Mouse (Mus musculus) regulatory T cell (primary cell): ENCODE measurements around the gene Slc15a2.

ENCODE experiments used
- in situ Hi-C: fragments of 300-600 bp; cut with MboI, MseI; formaldehyde crosslinking; loops from one replicate; pipeline ENCODE4 v1.15.1; 2025; ENCODE audit warnings: high pct_unique_total_duplicates

Slc15a2 gene

DNA sequence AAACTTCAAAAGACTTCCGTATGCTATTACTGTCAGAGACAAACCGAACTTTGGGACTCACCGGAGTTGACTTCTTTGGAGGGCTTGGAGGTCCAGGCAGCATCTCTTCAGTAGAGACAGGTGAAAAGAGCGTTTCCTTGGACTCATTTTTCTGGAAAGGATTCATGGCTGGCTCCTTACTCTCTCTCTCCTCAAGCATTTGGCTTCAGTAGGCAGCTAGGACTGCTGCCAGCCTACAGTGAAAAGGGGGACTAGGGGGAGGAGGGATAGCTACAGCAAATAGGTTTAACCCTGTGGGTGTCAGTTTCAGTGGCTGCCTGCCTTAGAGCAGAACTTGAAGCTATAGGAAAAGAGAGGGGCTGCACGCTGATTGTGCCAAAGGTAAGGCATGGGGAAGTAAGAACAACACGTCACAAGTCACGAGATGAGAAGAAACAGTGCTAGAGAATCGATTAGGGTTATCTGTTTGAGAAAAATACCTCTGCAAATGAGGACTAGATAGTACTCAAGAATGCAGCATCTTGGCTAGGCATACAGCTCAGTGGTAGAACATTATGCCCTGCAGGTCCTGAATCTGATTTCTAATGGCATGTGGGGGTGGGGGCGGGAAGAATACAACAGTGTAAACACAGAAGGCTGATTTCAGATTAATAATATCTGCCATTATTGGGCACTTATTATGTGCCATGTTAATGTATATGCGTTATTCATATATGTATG, at the start of gene Slc15a2:
Gene Slc15a2 (minus strand): TSS at position 369 of the 720 bp plus-strand sequence.
- in situ Hi-C loops: no loop called here

DNA sequence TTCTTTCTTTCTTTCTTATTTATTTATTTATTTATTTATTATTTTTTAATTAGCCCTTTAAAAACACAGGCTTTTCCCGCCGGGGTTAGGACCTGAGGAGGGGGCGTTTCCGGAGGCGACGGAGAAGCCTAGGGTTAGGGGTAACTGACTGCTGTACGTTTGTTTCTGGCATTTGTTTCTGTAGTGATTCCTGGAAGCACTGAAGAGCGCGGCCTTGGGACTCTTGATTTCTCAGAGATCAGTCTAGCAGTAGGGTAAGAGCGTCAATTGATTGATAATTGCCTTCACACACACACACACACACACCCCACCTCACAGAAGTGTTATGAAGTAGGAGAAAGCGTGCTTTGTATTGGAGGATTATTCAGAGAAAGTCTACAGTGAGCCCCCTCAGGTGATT, 44.1 kb upstream of the Slc15a2 start:
- in situ Hi-C loops: no loop called here

DNA sequence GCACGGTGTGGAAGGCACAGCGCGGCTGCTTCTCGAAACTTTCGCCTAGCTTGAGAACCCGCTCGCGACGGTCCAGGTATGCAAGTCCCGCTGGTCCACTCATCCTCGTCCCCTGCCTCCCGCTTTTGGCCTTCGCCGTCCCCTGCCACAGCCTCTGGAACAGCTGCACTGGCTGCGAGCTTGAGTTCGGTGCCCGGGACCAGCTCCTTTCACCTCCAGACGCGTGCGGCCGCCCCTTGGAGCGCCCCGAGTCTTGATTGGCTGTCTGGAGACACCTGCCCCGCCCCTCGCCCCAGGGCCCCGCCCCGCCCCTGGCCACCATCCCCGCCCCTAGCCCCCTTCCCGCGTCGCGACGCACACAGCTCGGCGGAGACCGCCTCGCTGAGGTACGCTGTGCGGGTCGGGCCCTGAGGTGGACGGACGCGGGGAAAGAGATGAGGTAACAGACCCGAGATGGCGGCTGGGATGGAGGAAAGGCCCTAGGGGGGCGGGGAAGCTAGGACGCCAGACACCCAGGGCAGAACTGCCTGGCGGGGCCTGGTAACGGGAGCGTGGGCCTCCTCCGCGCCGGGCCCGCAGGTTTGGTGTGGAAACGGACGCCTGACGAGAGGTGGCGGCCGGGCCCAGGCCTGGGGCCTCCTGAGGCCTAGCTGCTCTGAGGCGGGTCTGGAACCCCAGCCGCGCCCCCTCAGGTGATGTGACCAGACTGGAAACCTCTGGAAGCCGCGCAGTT, 43.5 kb upstream of the Slc15a2 start, which contains the start of gene Iqcb1:
Gene Iqcb1 (plus strand): TSS at position 332 of the 733 bp plus-strand sequence.
- in situ Hi-C loops: no loop called here

DNA sequence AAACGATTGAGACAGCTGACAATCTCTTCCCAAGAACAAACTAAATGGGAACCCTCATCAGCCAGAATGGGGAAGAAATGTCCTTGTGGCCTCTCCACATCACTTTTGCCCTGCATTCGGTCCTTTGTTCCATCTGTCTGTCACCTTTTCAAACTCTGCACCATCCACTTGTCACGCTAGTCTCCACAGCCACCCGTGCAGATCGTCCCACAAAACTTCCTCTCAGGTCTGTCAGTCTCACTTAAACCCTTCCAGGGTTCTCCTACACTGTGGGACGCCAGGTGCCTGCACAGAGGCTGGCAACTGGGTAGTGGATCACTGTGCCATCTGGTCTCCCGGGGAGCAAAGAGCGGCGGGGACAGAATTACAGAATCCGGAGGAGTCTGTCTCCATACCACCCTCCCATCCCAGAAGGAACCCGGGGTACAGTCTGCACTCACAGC, 42.9 kb upstream of the Slc15a2 start:
- in situ Hi-C loops: no loop called here

DNA sequence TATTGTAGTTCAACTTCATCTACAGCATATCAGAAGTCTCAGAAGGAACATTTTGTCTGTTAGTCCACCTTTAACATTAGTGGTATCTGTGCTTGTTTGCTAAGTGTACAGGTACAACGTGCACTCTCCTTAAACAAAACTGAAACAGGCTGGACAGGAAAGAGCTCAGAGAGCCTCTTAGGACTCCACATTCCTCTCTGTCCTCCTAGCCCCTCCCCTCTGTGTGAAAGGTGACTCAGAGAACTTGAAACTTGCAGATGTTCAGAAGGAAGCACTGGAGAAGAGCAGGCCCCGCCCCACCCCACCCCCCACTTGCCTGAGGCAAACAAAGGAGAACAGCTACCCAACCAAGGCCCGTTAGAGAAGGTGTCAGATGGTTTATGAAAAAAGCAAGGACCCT, 36.7 kb upstream of the Slc15a2 start:
- in situ Hi-C loops: no loop called here

DNA sequence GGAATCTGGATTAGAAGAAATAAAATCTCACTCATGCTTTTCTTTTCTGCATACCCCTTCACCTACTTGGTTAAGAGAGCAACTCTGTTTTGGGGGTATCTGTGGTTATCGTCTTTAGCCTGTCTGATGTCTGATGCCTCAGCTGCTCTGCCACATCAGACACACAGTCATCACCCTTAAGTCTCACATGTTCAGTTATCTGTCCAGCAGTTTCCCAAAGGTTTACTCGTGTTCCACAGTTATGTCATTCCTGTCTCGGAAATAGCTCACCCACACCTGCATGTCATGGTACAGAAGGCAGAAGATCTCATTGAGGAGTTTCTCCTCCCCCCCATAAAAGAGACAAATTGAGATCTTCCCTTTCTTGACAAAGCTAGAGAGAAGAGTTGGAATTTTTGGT, 36.0 kb upstream of the Slc15a2 start:
- in situ Hi-C loops: no loop called here

DNA sequence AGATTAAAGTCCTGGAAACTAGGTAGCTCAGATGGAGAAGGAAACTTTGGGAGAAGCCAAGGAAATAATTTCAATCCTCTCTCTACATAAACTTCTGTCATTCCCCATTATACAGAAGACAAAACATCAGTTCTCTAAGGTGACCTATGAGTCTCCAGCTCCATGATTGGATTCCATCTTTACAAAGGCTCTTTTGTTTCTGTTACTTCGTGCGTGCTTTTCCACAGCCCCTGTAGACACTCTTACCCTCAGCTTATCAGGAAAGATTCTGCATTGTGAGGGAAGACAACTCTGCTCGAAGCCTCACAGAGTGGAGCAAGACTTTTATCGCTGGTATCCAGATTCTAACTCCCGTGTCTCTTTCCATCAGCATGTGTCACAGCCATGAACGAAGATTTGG, 35.3 kb upstream of the Slc15a2 start:
- in situ Hi-C loops: no loop called here

DNA sequence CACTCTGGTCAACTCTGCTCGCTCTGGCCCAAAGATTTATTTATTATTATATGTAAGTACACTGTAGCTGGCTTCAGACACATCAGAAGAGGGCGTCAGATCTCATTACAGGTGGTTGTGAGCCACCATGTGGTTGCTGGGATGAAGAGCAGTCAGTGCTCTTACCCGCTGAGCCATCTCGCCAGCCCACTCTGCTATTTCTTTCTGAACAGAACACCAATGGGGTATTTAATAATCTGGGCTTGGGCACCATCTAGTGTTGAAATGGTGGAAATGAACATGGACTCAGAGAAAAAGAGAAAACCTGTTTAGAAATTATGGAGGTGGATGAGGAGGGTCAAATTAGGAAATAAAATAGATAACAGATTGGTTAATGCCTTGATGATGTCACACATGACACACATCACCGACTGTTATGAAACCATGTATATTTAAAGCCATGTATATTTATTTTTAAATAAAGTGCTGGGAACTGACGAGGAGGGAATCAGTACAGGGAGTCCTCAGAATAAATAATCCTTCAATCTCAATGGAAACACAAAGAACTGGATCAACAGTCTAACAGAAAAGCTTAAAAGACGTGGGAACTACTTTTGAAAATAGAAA, 32.7 kb upstream of the Slc15a2 start:
- in situ Hi-C loops: no loop called here

DNA sequence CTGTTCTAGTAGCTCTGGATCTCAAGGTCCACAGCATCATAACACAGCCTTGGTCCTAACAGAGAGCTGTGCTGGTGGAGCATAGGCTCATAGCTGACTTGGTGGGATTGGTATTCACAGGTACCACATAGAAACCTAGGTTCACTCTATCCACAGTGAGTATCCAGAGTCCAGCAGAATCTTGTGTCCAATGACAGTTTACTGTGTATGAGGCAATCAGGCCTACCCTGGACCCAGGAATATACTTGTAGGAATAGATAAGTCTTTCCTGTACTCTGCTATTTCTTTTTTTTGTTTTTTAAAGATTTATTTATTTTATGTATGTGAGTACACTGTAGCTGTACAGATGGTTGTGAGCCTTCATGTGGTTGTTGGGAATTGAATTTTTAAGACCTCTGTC, 32.2 kb upstream of the Slc15a2 start:
- in situ Hi-C loops: no loop called here

DNA sequence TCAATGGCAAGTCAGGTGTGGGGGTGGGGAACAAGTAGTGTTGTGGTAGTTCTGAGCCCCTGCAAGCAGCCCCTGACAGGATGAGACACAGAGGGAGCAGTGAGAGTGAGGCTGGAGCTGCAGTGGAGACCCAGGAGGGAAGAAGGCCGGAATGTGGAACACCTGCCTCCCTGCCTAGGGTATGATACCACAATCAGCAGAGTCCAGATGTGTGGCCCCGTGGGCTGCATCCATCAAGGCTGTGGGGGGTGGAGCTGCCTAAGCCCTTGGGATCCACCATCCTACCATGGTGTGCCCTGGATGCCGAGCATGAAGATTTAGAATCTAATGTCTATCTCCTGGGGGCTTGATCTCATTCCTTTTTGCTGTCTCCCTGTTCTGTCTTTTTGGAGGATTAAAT, 28.9 kb upstream of the Slc15a2 start:
- in situ Hi-C loops: loop anchor here (5.0 kb wide), 2 partner anchors 86 to 331 kb away; no protein-coding TSS in a partner anchor

DNA sequence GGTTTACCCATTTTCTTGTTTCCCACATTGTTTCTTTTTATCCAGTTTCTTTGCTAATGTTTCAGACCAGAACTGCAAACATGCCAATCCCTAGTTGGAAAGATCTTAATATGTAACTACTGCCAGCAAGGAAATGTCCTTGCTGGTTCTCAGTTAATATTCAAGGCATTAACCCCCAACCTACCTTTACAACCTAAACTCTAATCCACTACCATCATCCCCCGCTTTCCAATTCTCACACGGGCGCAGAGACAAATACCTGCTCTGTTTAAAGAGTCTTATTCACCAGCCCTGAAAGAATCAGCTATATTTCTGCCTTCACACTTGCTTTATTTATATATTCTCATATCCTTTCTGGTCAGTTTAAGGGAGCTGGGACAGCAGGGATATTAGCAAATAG, 23.9 kb upstream of the Slc15a2 start:
- in situ Hi-C loops: no loop called here

DNA sequence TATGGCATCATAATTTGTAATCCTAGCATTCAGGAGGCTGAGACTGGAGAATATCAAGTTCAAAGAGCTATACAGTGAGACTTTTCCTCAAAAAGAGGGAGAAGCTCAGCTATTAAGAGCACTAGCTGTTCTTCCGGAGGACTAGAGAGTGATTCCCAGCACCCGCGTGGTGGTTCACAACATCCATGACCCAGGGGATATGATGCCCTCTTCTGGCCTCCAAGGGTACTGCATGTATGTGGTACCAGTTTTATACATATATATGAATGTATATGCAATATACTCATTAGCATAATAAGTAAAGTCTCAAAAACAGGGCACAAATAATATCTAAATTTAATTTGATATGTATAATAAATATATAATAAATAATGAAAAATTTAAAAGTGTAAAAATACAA, 17.6 kb upstream of the Slc15a2 start:
- in situ Hi-C loops: no loop called here

DNA sequence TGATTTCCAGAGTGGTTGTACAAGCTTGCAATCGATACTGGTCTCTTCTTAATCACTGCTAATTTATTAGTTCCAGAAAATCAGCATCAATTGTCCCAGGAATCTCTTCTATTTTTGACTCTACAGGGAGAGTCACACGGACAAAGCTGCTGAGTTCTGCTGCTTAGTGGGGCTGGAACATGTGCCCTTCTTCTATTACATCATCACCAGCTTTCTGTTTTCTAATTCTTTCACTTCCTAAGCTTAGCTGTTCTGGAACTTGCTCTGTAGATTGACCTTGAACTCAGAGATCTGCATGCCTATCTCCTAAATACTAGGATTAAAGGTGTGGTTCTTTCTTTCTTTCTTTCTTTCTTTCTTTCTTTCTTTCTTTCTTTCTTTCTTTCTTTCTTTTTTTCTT, 13.6 kb upstream of the Slc15a2 start:
- in situ Hi-C loops: no loop called here

DNA sequence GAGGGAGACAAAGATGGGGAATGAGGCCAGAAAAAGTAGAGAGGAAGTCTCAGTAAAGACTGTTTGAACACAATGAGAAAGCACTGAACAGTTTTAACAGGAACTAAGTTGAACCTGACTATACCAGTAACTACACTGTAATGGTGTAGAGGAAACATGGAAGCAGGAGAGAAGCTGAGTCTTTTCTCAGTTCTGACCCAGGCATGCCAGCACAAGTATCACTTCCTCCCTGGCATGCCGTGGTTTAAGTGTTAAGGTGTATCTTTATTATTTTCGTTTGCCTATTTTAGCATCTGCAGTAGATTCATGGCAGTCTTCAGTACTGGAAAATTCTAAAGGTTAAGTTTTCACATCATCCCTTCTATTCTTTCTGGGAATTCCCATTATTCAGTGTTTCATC, 10.2 kb upstream of the Slc15a2 start:
- in situ Hi-C loops: no loop called here

DNA sequence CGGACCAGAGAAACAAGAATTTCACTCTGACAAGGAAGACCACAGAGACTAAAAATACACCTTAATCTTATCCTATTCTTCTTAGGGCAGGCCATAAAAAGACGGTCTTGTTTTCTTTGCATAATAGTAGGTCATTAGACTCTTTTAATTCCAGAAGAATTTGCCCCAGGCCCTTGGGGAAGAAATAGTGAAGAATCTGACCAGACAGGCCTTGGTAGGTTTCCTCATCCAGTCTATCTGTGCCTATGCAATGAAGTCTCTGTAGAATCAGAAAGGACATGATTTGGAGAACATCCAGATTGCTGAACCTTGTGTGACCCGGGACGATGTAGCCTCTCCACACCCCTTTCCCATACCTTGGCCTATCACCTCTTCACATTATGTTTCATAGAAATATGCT, 5.4 kb upstream of the Slc15a2 start:
- in situ Hi-C loops: no loop called here

DNA sequence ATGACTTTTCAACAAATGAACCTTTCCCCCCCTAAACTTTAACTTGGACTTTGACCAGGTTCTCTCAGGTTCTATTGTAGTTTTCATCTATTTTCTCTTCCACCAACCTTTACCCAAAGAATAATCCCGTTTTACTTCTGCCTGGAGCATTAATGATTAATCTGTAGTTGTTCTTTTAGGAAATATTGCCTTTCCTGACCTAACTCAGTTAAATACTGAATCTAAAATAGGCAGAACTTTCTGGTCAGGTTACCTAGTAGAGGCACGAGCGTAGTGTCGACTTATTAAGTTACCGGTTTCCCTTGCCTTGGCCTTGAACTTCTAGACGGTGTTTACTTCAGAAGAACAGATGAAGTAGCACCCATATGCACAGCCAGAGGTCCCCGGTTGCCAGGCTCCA, 1.7 kb upstream of the Slc15a2 start:
- in situ Hi-C loops: no loop called here

DNA sequence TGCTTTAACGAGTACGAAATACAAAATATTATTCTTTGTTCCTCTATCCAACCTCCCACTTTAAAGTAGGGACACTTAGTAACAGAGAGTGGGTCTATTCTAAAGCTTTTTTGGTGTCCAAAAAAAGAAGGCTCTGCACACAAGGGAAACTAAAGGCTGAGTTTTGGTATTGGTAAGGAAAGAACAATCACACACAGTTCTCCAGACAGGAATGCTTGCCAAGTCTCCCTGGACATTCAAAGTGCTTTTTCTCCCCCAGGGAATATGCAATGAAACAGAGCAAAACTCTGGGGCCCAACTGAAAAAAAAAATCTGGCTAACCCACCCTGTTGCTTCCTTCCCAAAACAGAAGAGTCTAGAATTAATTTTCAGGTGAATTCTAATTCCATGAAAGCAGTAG, 616 bp downstream of the Slc15a2 start:
- in situ Hi-C loops: no loop called here

DNA sequence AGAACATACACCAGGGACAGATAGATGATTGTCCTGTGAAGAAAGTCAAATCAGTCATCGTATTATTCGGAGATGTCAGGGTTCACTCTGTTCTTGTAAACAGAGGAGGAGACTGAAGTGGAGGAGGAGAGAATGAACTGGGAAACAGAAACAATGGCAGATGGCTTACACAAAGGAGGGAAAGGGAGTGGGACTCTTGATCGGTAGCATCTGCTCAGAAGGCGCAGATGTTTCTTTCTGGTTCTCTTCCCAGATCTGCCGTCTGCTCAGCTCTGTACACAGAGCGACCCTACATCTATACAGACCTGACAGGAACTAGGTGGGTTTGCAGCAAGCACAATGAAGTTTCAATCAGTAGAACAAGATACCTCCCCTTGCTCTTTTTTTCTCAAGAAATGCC, 9.1 kb downstream of the Slc15a2 start:
- in situ Hi-C loops: no loop called here

DNA sequence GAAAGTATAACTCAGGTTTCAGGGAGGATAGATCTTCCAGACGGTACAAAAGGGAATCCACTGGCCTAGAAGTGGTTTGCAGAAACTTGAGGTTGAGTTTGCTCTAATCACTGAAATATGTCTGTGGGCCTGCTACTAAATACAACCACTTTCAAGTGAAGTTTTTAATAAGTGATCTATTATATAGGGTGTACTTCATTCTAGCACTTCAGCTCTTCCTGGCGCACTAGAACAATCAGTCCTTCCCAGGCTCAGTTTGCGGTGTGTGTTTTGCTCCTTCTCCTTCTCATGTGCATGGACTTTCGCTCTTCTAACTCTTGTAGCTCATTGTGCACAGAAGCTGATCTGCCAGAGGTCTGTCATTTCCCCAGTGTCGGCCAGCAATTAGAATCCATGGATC, 11.8 kb downstream of the Slc15a2 start:
- in situ Hi-C loops: no loop called here

DNA sequence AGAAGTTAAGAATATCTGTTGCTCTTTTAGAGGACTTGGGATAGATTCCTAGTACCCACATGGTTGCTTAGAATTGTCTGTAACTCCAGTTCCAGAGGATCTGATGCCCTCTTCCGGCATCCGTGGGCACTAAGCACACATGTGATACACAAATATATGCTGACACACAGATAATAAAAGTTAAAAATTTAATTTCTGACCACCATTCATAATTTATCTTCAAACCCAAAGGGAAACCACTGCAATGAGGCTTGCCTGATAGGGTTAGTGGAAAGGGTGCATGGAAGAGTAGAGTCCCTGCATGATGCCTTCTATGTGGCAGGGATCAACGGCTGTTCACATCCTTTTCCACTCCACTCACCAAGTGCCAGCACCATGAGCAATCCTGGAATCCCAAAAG, 13.1 kb downstream of the Slc15a2 start:
- in situ Hi-C loops: no loop called here

DNA sequence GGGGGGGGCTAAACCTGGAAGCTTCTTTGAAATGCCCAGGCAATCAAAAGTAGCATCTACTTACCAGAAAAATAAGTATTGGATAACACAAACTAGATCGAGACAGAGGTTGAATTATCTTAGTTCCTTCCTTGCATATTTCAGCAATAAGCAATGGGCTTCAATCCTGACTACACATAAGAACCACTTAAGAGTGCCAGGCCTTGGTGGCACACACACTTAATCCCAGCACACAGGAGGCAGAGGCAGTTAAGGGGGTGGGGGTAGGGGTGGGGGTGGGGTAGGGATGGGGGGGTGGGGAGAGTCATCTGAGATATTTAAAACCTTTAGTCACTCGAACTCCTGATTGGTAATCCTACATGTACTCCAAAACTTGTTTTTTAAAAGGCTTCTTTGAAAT, 13.5 kb downstream of the Slc15a2 start:
- in situ Hi-C loops: no loop called here

DNA sequence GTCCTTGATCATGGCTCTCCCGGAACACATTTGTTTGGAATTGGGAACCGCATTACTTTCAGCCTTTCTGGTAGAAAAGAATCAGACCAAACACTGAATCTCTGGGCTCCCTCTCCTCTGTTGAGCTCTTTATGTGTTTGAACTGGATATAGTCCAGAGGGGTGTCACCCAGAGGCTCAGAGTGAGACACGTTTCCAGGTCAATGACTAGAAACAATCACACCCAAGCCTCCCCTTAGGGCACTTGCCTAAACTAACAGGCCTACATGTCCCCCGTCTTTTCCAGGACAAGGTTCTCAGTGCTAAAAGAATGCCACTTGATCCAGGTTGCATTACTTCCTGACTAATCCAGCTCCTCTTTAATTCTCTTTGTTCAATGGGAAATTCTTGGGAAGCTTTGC, 13.9 kb downstream of the Slc15a2 start:
- in situ Hi-C loops: no loop called here
